Mouse (Mus musculus) NIH3T3 (cell line): ENCODE measurements around the gene Sec1.

Experiments used
- DNase-seq: peaks from one replicate; pipeline ENCODE4 v3.0.0-alpha.2; 2012; ENCODE audit warnings: low read depth

Sec1 gene

DNA sequence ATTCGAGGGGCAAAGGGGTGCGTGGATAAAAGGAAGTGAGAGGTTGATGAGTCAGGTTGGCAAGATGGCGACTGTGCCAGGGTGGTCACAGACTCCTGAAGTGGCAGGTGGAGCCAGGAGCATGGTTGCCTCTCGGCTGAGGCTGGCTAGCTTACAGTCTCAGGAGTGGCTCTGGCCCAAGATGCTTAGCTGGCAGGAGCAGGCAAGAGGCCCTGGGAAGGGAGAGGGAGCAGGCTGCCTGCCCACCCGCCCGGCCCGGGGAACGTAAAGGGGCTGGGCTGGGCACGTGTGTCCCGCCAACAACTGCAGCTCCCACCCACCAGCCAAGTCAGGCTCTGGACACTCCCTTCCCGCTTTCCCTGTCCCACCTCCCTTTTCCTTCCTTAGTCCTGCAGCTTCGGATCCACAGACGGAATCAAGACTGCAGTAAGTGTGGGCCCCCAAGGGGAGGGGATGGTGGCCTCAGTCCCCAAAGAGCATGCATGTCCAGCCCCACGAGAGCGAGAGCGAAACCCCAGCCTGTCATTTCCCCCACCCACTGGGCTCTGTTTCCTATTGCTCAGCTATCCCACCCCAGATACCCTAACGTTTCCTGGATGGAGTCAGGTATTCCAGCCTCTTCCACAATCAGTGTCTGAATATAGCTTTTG lies 52.7 kb downstream of the Sec1 start:
- peak; percentile 85 for DNase-seq

DNA sequence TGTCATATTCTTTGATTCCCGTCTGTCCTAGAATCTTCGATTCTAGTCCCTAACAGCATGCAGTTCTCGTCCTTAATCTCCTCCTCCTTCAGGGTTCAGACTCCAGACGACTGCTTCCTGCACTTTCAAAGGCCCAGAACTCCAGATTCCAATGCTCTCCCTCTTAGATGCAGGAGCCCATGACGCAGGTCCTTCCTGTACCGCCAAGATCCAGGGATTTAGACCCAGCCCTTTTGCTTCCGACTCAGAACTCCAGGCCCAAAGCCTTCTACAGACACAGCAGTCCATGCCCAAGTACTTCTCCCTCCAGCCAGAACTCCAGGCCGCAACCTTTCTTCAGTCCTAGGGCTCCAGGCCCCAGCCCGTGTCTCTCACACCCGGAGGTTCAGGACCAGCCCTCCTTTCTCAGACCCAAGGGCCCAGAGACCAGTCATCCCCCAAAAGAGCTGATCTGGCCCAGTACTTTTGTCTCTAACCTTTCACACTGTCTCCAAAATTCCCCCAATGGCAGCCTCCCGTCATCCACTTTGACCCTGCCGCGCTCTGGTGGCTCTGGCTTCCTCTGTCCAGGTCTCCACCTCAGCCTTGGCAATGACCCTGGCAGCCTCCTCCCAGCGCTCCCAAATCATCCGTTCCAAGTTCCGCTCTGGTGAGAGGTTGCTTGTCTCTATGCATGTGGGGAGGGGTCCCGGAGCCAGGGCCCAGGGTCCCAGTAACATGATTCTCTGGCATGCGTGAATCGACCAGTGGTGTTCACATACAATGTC lies 53.8 kb downstream of the Sec1 start:
- DNase-seq: no peak

DNA sequence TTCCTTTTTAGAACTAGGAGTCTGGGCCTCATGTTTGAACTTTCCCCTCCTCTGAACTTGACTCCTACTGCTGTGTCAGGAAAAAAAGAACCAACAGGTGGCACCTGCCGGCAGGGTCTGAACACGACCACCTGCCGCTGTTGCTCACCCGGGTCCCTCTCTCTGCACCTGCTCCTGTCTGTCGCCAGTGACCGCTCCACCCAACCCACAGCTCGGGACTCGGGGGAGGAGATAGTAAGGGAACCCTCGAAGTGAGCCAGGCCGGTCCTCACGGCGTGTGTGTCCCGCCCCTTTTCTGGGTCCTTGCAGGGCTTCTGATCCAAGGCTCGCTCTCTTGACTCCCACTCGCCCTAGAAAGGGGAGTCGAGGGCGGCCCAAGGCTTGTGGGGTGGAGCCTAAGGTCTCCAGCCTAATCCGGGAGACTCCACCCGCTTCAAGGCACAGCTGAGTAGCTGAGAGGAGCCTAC lies 54.6 kb downstream of the Sec1 start, which contains the start of gene Mamstr:
Gene Mamstr (plus strand): TSS at position 417 of the 467 bp plus-strand sequence.
- DNase-seq: no peak

DNA sequence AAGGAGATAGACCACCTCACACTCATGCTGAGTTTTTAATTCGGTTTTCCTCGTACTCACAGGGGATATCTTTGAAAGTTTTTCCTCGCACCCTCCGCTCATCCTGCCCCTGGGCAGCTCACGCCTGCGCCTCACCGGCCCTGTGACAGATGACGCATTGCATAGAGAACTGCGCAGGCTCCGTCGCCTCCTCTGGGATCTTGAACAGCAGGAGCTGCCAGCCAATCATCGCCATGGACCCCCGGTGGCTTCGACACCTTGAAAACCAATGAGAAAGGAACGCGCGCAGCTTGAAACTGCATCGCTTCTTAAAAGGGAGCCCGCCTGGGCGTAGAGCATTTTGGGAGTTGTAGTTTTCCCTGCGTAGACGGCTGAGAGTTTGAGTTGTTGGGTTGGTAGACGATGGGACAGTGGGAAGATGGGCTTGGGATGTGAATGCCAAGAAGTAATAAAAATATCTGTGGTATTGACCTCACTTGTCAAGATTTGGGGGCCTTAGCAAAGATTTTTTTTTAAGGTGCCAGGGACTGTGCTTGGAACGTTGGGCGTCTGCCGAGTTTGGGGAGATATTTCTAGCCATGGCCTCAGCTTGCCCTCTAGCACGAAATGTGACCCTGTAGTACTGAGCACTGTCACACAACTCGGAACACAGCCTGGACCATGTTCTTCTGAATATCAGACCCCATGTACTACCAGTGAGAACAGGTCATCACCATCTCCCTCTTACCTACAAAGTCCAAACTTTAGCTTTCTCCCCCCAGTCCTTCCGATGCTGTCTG lies 55.4 kb downstream of the Sec1 start:
- DNase-seq: peak; percentile 94

DNA sequence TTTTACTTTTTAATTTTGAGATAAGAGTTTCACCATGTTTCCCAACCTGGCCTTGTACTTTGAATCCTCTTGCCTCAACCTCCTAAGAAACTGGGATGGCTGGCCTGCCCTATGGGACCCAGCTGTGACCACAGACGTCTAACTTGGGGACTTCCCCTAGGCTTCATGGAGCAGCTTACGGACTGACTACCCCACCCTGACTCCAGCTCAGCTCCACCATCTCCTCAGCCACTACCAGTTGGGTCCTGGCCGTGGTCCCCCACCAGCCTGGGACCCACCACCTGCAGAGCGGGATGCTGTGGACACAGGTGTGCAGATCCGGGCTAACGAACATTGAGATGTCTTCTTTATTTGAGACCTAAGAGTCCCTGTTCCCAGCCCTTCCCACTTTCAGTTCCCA lies 56.5 kb downstream of the Sec1 start:
- DNase-seq: no peak

DNA sequence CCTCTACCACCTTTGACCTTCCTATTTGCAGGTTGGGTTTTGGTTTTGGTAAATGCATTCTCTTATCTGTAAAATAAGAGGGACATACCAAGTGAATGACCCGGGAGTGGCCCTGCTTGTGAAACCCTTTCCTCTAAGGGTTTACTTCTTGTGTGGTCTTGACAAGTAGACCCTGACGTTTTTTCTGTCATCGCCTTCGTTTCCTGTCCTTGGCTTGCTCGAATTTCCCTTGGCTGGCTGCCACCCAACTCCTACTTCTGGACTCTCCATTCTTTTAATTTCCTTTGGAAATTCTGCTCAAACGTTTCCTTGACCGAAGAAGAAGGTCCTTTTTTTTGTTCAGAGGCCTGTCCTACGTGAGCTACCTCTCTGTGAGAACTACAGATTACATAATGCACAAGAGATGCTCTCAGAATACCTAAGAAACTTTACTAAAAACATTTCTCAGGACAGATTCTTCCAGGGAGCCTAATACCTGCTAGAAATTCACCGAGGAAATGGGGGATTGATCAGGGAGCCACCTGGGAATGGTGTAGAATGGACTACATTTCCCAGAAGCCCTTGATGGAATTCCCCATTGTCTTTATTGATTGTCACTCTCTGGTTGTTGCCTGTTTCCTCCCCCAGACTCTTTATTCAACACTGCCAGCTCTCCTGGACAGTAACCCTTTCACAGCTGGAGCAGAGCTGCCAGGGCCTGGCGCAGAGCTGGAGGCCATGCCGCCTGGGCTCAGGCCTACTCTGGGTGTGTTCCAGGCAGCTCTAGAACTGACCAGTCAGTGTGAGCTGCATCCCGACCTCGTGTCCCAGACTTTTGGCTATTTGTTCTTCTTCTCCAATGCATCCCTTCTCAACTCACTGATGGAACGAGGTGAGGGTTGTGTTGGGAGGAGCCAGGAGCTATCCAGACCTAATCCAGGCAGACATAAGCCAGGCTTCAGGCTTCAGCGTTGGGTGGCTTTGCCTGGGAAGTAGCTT lies 58.2 kb downstream of the Sec1 start:
- DNase-seq: no peak

DNA sequence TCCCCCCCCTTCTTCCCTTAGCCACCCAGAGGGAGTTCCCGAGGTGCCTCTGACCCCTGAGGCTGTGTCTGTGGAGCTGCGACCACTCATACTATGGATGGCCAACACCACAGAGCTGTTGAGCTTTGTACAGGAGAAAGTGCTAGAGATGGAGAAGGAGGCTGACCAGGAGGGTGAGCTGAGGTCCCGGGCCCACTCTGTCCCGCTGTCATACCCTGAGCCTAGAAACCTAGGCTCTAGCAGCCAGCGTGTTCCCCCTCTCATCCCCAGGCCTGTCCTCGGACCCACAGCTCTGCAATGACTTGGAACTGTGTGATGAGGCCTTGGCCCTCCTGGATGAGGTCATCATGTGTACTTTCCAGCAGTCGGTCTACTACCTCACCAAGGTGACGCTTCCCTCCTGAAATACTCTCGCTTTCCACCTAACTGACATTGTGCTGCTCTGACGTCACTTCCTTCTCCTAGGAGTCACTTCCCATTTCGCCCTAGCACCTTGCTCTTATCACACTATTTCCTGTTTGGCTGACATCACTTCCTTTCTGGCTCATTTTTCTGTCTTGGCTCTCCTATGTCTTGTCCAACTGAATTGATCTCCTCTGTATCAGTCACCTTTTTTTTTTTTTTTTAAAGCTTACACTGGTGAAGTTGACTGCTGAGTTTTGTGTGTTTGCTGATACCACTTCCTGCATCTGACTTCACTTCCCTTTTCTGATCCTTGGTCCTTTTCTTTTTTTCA lies 59.1 kb downstream of the Sec1 start:
- no peak for DNase-seq

DNA sequence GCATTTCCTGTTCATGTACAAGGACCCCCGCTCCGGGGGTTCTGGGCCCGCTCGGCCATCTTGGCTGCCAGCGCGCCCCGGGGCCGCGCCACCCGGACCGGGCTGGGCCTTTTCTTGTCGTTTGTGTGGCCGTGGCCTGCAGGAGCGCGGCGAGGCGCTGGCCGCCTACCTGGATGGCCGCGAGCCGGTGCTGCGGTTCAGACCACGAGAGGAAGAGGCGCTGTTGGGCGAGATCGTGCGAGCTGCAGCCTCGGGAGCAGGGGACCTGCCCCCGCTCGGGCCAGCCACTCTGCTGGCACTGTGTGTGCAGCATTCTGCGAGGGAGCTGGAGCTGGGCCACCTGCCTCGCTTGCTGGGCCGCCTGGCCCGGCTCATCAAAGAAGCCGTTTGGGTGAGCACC lies 61.7 kb downstream of the Sec1 start:
- no peak for DNase-seq

DNA sequence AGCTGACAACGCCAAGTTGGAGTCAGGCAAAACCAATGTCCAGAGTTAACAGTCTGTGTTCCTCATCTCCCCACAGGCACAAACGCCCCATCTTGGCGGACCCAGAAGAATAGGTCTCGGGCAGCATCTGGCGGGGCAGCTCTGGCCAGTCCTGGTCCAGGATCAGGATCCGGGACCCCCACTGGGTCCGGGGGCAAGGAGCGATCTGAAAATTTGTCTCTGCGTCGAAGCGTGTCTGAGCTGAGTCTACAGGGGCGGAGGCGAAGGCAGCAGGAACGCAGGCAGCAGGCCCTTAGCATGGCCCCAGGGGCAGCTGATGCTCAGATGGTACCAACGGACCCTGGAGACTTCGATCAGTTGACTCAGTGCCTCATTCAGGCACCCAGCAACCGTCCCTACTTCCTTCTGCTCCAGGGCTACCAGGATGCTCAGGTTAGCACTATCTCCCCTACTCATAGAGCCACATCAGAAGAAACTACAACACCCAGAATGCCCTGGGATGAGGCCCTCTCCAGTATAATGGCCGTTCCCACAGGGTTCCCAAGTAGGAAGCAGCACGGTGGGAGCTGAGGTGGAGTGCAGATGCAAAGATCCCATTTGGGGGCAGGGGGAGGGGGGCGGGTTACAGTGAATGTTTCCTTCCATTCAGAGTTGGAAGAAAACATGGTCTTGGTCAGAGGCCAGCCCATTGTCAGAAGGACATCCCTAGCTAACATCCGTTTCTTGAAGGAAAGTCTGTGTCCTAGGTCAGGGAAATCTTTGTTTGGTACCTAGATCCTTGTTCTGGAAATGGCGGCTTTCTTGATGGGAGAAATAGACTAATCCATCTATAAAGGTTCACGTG lies 63.9 kb downstream of the Sec1 start:
- DNase-seq: no peak

DNA sequence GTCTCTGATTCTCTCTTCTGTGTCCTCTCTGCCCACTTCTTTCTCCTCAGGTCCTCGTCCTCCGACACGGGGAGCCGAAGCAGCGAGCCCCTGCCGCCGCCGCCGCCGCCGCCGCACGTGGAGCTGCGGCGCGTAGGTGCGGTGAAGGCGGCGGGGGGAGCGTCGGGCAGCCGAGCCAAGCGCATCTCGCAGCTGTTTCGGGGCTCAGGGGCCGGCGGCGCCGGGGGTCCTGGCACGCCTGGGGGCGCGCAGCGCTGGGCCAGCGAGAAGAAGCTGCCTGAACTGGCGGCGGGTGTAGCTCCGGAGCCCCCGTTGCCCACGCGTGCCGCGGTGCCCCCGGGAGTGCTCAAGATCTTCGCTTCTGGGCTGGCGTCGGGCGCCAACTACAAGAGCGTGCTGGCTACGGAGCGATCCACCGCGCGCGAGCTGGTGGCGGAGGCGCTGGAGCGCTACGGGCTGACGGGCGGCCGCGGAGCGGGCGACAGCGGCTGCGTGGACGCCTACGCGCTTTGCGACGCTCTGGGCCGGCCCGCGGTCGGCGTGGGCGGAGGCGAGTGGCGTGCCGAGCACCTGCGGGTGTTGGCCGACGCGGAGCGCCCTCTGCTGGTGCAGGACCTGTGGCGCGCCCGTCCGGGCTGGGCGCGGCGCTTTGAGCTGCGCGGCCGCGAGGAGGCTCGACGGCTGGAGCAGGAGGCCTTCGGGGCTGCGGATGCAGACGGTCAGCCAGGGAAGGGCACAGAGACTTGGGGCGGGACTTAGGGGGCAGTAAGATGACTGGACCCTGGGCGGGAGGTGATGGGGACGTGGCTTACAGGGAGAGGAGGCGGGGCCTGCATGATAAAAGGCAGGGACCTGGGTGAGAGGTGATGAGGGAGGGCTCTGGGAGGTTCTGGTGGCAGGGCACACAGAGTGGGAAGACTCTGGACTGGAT lies 65.6 kb downstream of the Sec1 start:
- DNase-seq: no peak
